Mouse (Mus musculus): ENCODE data around the gene Hist1h2ag. TPM values are rescaled to one million over a fixed set of nuclear protein-coding genes. Genes with fewer than 3 reads are reported as not detected.

The Hist1h2ag gene
- polyA plus RNA-seq, 1 experiment: 0.56 TPM

Other genes starting within 250 kb of the Hist1h2ag start
- gene Hist1h2bq, start 232.7 kb downstream of the Hist1h2ag start, polyA plus RNA-seq (2012; rRNA removed): 2.7 TPM in 2 replicates
- not detected in 2 replicates for gene Hist1h2ao, start 232.5 kb downstream of the Hist1h2ag start, polyA plus RNA-seq (2012; rRNA removed)
- gene Hist1h4m, start 231.2 kb downstream of the Hist1h2ag start, polyA plus RNA-seq (2012; rRNA removed): not detected in 2 replicates
- gene Hist1h4n, start 210.7 kb downstream of the Hist1h2ag start, polyA plus RNA-seq (2012; rRNA removed): 3.2 and 5.1 TPM in 2 replicates
- 0.54 and 1.5 TPM in 2 replicates for gene Hist1h2ap, start 209.4 kb downstream of the Hist1h2ag start, polyA plus RNA-seq (2012; rRNA removed)
- gene Hist1h2br, start 209.2 kb downstream of the Hist1h2ag start, polyA plus RNA-seq (2012; rRNA removed): 0.73 and 0.88 TPM in 2 replicates
- gene Zfp184, start 97.8 kb downstream of the Hist1h2ag start, polyA plus RNA-seq (2012; rRNA removed): 1.7 TPM in 2 replicates
- not detected in 2 replicates for gene Pom121l2, start 61.8 kb downstream of the Hist1h2ag start, polyA plus RNA-seq (2012; rRNA removed)
- gene Prss16, start 33.2 kb downstream of the Hist1h2ag start, polyA plus RNA-seq (2012; rRNA removed): 0.52 and 0.73 TPM in 2 replicates
- gene Hist1h2ah, start 7.4 kb downstream of the Hist1h2ag start, polyA plus RNA-seq (2012; rRNA removed): 0.46 TPM in 1 of 2 replicates, not detected in the other
- gene Hist1h2bk, start 7.1 kb downstream of the Hist1h2ag start, polyA plus RNA-seq (2012; rRNA removed): 0.18 and 0.74 TPM in 2 replicates
- gene Hist1h4i, start 1.6 kb downstream of the Hist1h2ag start, polyA plus RNA-seq (2012; rRNA removed): 3.2 and 4.3 TPM in 2 replicates
- gene Hist1h2bj, start 270 bp upstream of the Hist1h2ag start, polyA plus RNA-seq (2012; rRNA removed): 0.65 and 1.6 TPM in 2 replicates
- not detected in 2 replicates for gene Vmn1r188, start 41.5 kb upstream of the Hist1h2ag start, polyA plus RNA-seq (2012; rRNA removed)
- gene Vmn1r189, start 62.9 kb upstream of the Hist1h2ag start, polyA plus RNA-seq (2012; rRNA removed): not detected in 2 replicates
- gene Vmn1r191, start 141.0 kb upstream of the Hist1h2ag start, polyA plus RNA-seq (2012; rRNA removed): not detected in 2 replicates
- not detected in 2 replicates for gene Vmn1r192, start 148.2 kb upstream of the Hist1h2ag start, polyA plus RNA-seq (2012; rRNA removed)
- not detected in 2 replicates for gene Vmn1r193, start 180.2 kb upstream of the Hist1h2ag start, polyA plus RNA-seq (2012; rRNA removed)
- not detected in 2 replicates for gene Vmn1r194, start 201.3 kb upstream of the Hist1h2ag start, polyA plus RNA-seq (2012; rRNA removed)
- not detected in 2 replicates for gene Vmn1r195, start 227.6 kb upstream of the Hist1h2ag start, polyA plus RNA-seq (2012; rRNA removed)
- not detected in 2 replicates for gene Vmn1r196, start 247.0 kb upstream of the Hist1h2ag start, polyA plus RNA-seq (2012; rRNA removed)